Mouse (Mus musculus) heart, embryonic 11.5 days (tissue): ENCODE results near the gene Ube2d3. TPM values are rescaled to one million over a fixed set of nuclear protein-coding genes. Genes with fewer than 3 reads are reported as not detected.

Source experiments
- polyA plus RNA-seq: library from polyadenylated mRNA; unstranded; fragments of >200 nt; fragmentation: Nextera tagmentation; extraction: Ambion mirVana; gene quantifications from 2 replicates; pipeline ENCODE4 v1.2.1, GENCODE M21; 2014

Gene Ube2d3
- polyA plus RNA-seq, 1 experiment from 2014 or later, result 497 TPM

Other genes starting within 250 kb of the Ube2d3 start
- gene Cenpe, start 225.6 kb upstream of the Ube2d3 start, polyA plus RNA-seq, result 24.3 and 24.7 TPM in 2 replicates
- 3.7 and 3.8 TPM in 2 replicates for gene Bdh2, start 156.9 kb upstream of the Ube2d3 start, polyA plus RNA-seq
- 1.0 and 1.1 TPM in 2 replicates for gene Slc9b2, start 130.4 kb upstream of the Ube2d3 start, polyA plus RNA-seq
- gene Slc9b1, start 90.1 kb upstream of the Ube2d3 start, polyA plus RNA-seq, result 0.17 TPM in 1 of 2 replicates, not detected in the other
- 54.9 and 59.2 TPM in 2 replicates for gene Cisd2, start 14.2 kb upstream of the Ube2d3 start, polyA plus RNA-seq
- gene Manba, start 47.5 kb downstream of the Ube2d3 start, polyA plus RNA-seq, result 29.7 and 32.8 TPM in 2 replicates